ENCODE assay signal across 11 mouse cellular contexts in genomic region chr11:115278176-115278575, GRCm38 (mm10). TPM values are rescaled to one million over a fixed set of nuclear protein-coding genes. Genes with fewer than 3 reads are reported as not detected.
DNase-seq lines count a peak whose midpoint lies in the region; ATAC-seq and TF ChIP-seq lines count a peak whose summit lies in the region.
"Had no signal": no experiment of that assay in that cellular context is flagged by ENCODE, and none has a peak within 500 bp of the region (broad histone marks: within the 10 kb centered on the region; RNA-seq: fewer than 3 reads in every experiment).

No protein-coding gene starts in this region.

- WGBS in heart, embryonic 10.5 days, result 68% methylated on average over 6 of the region's 6 CpGs
- WGBS in midbrain, embryonic 11.5 days, result 73% methylated on average over 6 of the region's 6 CpGs
- 79% methylated on average over 6 of the region's 6 CpGs for WGBS in midbrain, postnatal 0 days
- 74% methylated on average over 6 of the region's 6 CpGs for WGBS in limb, embryonic 11.5 days
- 78% methylated on average over 6 of the region's 6 CpGs for WGBS in neural tube, embryonic 15.5 days

- no peaks in the 10 kb centered on the region for H3K9me3 ChIP-seq in heart, embryonic 10.5 days
- H3K9me3 ChIP-seq in midbrain, embryonic 11.5 days (ENCODE audit: control insufficient read depth, low read length), result no peaks in the 10 kb centered on the region
- H3K9me3 ChIP-seq in midbrain, postnatal 0 days (ENCODE audit: low read length), result no peaks in the 10 kb centered on the region
- no peaks in the 10 kb centered on the region for H3K9me3 ChIP-seq in limb, embryonic 11.5 days (ENCODE audit: control insufficient read depth, low read length)
- no peaks in the 10 kb centered on the region for H3K9me3 ChIP-seq in neural tube, embryonic 15.5 days (replicated peaks)

- no peak for TF ChIP-seq CTCF in midbrain, postnatal 0 days (IDR thresholded peaks at IDR 0.05)

- H3K9ac ChIP-seq in midbrain, embryonic 11.5 days (ENCODE audit: low read length), result no peak overlapping the region
- H3K9ac ChIP-seq in midbrain, postnatal 0 days (replicated peaks; ENCODE audit: low read length, poor library complexity, severe bottlenecking), result no peak overlapping the region
- no peak overlapping the region for H3K9ac ChIP-seq in limb, embryonic 11.5 days (ENCODE audit: low read length)
- no peak overlapping the region for H3K9ac ChIP-seq in neural tube, embryonic 15.5 days (replicated peaks)

- intact Hi-C loops in heart, postnatal 25 days (cut with DNase I), result no loop called here

- H3K27me3 ChIP-seq in heart, embryonic 10.5 days (ENCODE audit: insufficient read depth, poor library complexity, severe bottlenecking), result no peaks in the 10 kb centered on the region
- H3K27me3 ChIP-seq in midbrain, embryonic 11.5 days (ENCODE audit: control insufficient read depth, insufficient read depth, low read length), result no peaks in the 10 kb centered on the region
- H3K27me3 ChIP-seq in midbrain, postnatal 0 days (ENCODE audit: insufficient read depth, low read length), result no peaks in the 10 kb centered on the region
- no peaks in the 10 kb centered on the region for H3K27me3 ChIP-seq in limb, embryonic 11.5 days (ENCODE audit: control insufficient read depth, insufficient read depth, low read length)
- no peaks in the 10 kb centered on the region for H3K27me3 ChIP-seq in neural tube, embryonic 15.5 days (replicated peaks)

- peaks cover 47% of the 10 kb centered on the region for H3K4me1 ChIP-seq in heart, embryonic 10.5 days
- peaks cover 17% of the 10 kb centered on the region for H3K4me1 ChIP-seq in midbrain, embryonic 11.5 days (ENCODE audit: control insufficient read depth, insufficient read depth, low read length)
- H3K4me1 ChIP-seq in midbrain, postnatal 0 days (ENCODE audit: insufficient read depth, low read length), result peaks cover 21% of the 10 kb centered on the region
- peaks cover 4% of the 10 kb centered on the region; the same call in 1 of the 2 replicates for H3K4me1 ChIP-seq in limb, embryonic 11.5 days (ENCODE audit: control insufficient read depth, insufficient read depth, low read length)
- H3K4me1 ChIP-seq in neural tube, embryonic 15.5 days, result peaks cover 32% of the 10 kb centered on the region

- no peak for ATAC-seq in midbrain, embryonic 11.5 days (ENCODE audit: low FRiP score)
- ATAC-seq in midbrain, postnatal 0 days (ENCODE audit: low FRiP score), result no peak
- no peak for ATAC-seq in limb, embryonic 11.5 days (ENCODE audit: insufficient number of reproducible peaks, low FRiP score, low TSS enrichment, low read depth)
- no peak for ATAC-seq in neural tube, embryonic 15.5 days (ENCODE audit: low FRiP score)
- no peak for ATAC-seq in CD4-positive, CD25-positive, alpha-beta regulatory T cell, adult 4 months

- peak overlapping the region; percentile 69 for H3K4me2 ChIP-seq in midbrain, embryonic 11.5 days
- H3K4me2 ChIP-seq in midbrain, postnatal 0 days (ENCODE audit: low read depth, low read length, poor library complexity, severe bottlenecking), result no peak overlapping the region; the same call in 1 of the 2 replicates
- peak overlapping the region; percentile 65; the same call in 1 of the 2 replicates for H3K4me2 ChIP-seq in limb, embryonic 11.5 days (ENCODE audit: low read depth, severe bottlenecking)
- H3K4me2 ChIP-seq in neural tube, embryonic 15.5 days, result peak overlapping the region; percentile 83

- H3K36me3 ChIP-seq in heart, embryonic 10.5 days, result no peaks in the 10 kb centered on the region
- no peaks in the 10 kb centered on the region for H3K36me3 ChIP-seq in midbrain, embryonic 11.5 days (ENCODE audit: control insufficient read depth, insufficient read depth, low read length)
- no peaks in the 10 kb centered on the region for H3K36me3 ChIP-seq in midbrain, postnatal 0 days (ENCODE audit: insufficient read depth, low read length)
- no peaks in the 10 kb centered on the region for H3K36me3 ChIP-seq in limb, embryonic 11.5 days (ENCODE audit: control insufficient read depth, insufficient read depth, low read length)
- H3K36me3 ChIP-seq in neural tube, embryonic 15.5 days, result no peaks in the 10 kb centered on the region

- peak overlapping the region; percentile 89; the same call in 1 of the 2 replicates for H3K27ac ChIP-seq in heart, embryonic 10.5 days
- H3K27ac ChIP-seq in midbrain, embryonic 11.5 days (ENCODE audit: low read depth, low read length), result no peak overlapping the region
- no peak overlapping the region for H3K27ac ChIP-seq in midbrain, postnatal 0 days (ENCODE audit: low read depth, low read length)
- no peak overlapping the region for H3K27ac ChIP-seq in limb, embryonic 11.5 days (replicated peaks; ENCODE audit: low read depth, low read length)
- no peak overlapping the region for H3K27ac ChIP-seq in neural tube, embryonic 15.5 days (replicated peaks)

- H3K4me3 ChIP-seq in heart, embryonic 10.5 days, result peak overlapping the region; percentile 71
- H3K4me3 ChIP-seq in midbrain, embryonic 11.5 days (ENCODE audit: low read depth, low read length), result 0 out of 2 replicates have a peak overlapping the region, but pooled peaks have one; percentile 45
- no peak overlapping the region for H3K4me3 ChIP-seq in midbrain, postnatal 0 days (ENCODE audit: low read depth, low read length)
- H3K4me3 ChIP-seq in limb, embryonic 11.5 days (ENCODE audit: low read depth, low read length), result no peak overlapping the region
- H3K4me3 ChIP-seq in neural tube, embryonic 15.5 days (replicated peaks), result no peak overlapping the region

- DNase-seq in heart, embryonic 10.5 days (ENCODE audit: low spot score), result no peak
- DNase-seq in heart, postnatal 25 days (ENCODE audit: low spot score), result no peak
- no peak for DNase-seq in midbrain, embryonic 11.5 days (ENCODE audit: low spot score, missing footprints)
- no peak for DNase-seq in midbrain, postnatal 0 days (ENCODE audit: low spot score)
- DNase-seq in limb, embryonic 11.5 days (ENCODE audit: low spot score), result no peak
- DNase-seq in thymus, postnatal 25 days, result no peak
- DNase-seq: adrenal gland, postnatal 14 days had no signal

RNA-seq across cellular contexts. Expression of gene Fdxr, which starts 1.3 kb away (rescaled TPM):
- polyA plus RNA-seq in heart, embryonic 10.5 days (2016; fragmentation: Nextera tagmentation; extraction: Ambion mirVana), result 14.3 and 16.5 TPM in 2 replicates
- 1 to 10 TPM; 7.9 to 8.2 TPM for total RNA-seq in heart, postnatal 25 days (2021)
- polyA plus RNA-seq in midbrain, embryonic 11.5 days (2014; fragmentation: Nextera tagmentation; extraction: Ambion mirVana), result 11.2 and 12.7 TPM in 2 replicates
- total RNA-seq in midbrain, postnatal 0 days (2014; rRNA removed), result 17.7 and 18.8 TPM in 2 replicates
- polyA plus RNA-seq in midbrain, postnatal 0 days (2015; fragmentation: Nextera tagmentation; extraction: Ambion mirVana), result 14.8 and 16.7 TPM in 2 replicates
- 10.2 and 15.6 TPM in 2 replicates for polyA plus RNA-seq in limb, embryonic 11.5 days (2014; fragmentation: Nextera tagmentation; extraction: Ambion mirVana)
- polyA plus RNA-seq in neural tube, embryonic 15.5 days (2015; fragmentation: Nextera tagmentation; extraction: Ambion mirVana), result 18.6 and 21.5 TPM in 2 replicates
- polyA plus RNA-seq in CD4-positive, CD25-positive, alpha-beta regulatory T cell, adult 4 months (2017; shearing (Covaris generic)), result 10 to 100 TPM; 21.6 to 26.8 TPM

RNA-seq across cellular contexts. Expression of gene Grin2c, which starts 11.1 kb away (rescaled TPM):
- polyA plus RNA-seq in heart, embryonic 10.5 days (2016; fragmentation: Nextera tagmentation; extraction: Ambion mirVana), result 0.23 and 0.65 TPM in 2 replicates
- under 1 TPM; 0.10 to 0.34 TPM for total RNA-seq in heart, postnatal 25 days (2021)
- 0.04 and 0.18 TPM in 2 replicates for polyA plus RNA-seq in midbrain, embryonic 11.5 days (2014; fragmentation: Nextera tagmentation; extraction: Ambion mirVana)
- total RNA-seq in midbrain, postnatal 0 days (2014; rRNA removed), result 2.9 and 4.1 TPM in 2 replicates
- polyA plus RNA-seq in midbrain, postnatal 0 days (2015; fragmentation: Nextera tagmentation; extraction: Ambion mirVana), result 0.59 and 0.75 TPM in 2 replicates
- 0.04 and 0.06 TPM in 2 replicates for polyA plus RNA-seq in limb, embryonic 11.5 days (2014; fragmentation: Nextera tagmentation; extraction: Ambion mirVana)
- polyA plus RNA-seq in neural tube, embryonic 15.5 days (2015; fragmentation: Nextera tagmentation; extraction: Ambion mirVana), result 0.34 and 0.44 TPM in 2 replicates
- not detected for polyA plus RNA-seq in CD4-positive, CD25-positive, alpha-beta regulatory T cell, adult 4 months (2017; shearing (Covaris generic))
- total RNA-seq: common myeloid progenitor, adult 5-6 weeks had no signal
- polyA plus RNA-seq: gonadal fat pad, adult 2 months had no signal

RNA-seq across cellular contexts. Expression of gene Fads6, which starts 19.3 kb away (rescaled TPM):
- polyA plus RNA-seq in heart, embryonic 10.5 days (2016; fragmentation: Nextera tagmentation; extraction: Ambion mirVana), result 0.64 and 1.3 TPM in 2 replicates
- total RNA-seq in heart, postnatal 25 days (2021), result 1 to 10 TPM; 1.1 to 1.5 TPM
- polyA plus RNA-seq in midbrain, embryonic 11.5 days (2014; fragmentation: Nextera tagmentation; extraction: Ambion mirVana), result 0.23 and 0.28 TPM in 2 replicates
- total RNA-seq in midbrain, postnatal 0 days (2014; rRNA removed), result 10.2 and 10.6 TPM in 2 replicates
- 1.4 and 1.6 TPM in 2 replicates for polyA plus RNA-seq in midbrain, postnatal 0 days (2015; fragmentation: Nextera tagmentation; extraction: Ambion mirVana)
- 0.04 and 0.11 TPM in 2 replicates for polyA plus RNA-seq in limb, embryonic 11.5 days (2014; fragmentation: Nextera tagmentation; extraction: Ambion mirVana)
- polyA plus RNA-seq in neural tube, embryonic 15.5 days (2015; fragmentation: Nextera tagmentation; extraction: Ambion mirVana), result 2.0 and 2.1 TPM in 2 replicates
- 1 to 10 TPM; 1.1 to 1.6 TPM for polyA plus RNA-seq in CD4-positive, CD25-positive, alpha-beta regulatory T cell, adult 4 months (2017; shearing (Covaris generic))

RNA-seq across cellular contexts. Expression of gene Otop2, which starts 28.8 kb away (rescaled TPM):
- polyA plus RNA-seq in heart, embryonic 10.5 days (2016; fragmentation: Nextera tagmentation; extraction: Ambion mirVana), result not detected in 2 replicates
- not detected for total RNA-seq in heart, postnatal 25 days (2021)
- polyA plus RNA-seq in midbrain, embryonic 11.5 days (2014; fragmentation: Nextera tagmentation; extraction: Ambion mirVana), result not detected in 2 replicates
- total RNA-seq in midbrain, postnatal 0 days (2014; rRNA removed), result 0.05 and 1.5 TPM in 2 replicates
- polyA plus RNA-seq in midbrain, postnatal 0 days (2015; fragmentation: Nextera tagmentation; extraction: Ambion mirVana), result 0.15 and 0.22 TPM in 2 replicates
- polyA plus RNA-seq in limb, embryonic 11.5 days (2014; fragmentation: Nextera tagmentation; extraction: Ambion mirVana), result not detected in 2 replicates
- polyA plus RNA-seq in neural tube, embryonic 15.5 days (2015; fragmentation: Nextera tagmentation; extraction: Ambion mirVana), result 0.15 and 0.26 TPM in 2 replicates
- not detected for polyA plus RNA-seq in CD4-positive, CD25-positive, alpha-beta regulatory T cell, adult 4 months (2017; shearing (Covaris generic))
- total RNA-seq: adrenal gland, postnatal 14 days; common myeloid progenitor, adult 5-6 weeks had no signal
- polyA plus RNA-seq: gonadal fat pad, adult 2 months had no signal

RNA-seq across cellular contexts. Expression of gene Ush1g, which starts 43.7 kb away (rescaled TPM):
- polyA plus RNA-seq in heart, embryonic 10.5 days (2016; fragmentation: Nextera tagmentation; extraction: Ambion mirVana), result 0.26 and 0.34 TPM in 2 replicates
- under 1 TPM in 1 of 2 experiments, not detected in 1; 0.20 TPM for total RNA-seq in heart, postnatal 25 days (2021)
- polyA plus RNA-seq in midbrain, embryonic 11.5 days (2014; fragmentation: Nextera tagmentation; extraction: Ambion mirVana), result 0.08 TPM in 1 of 2 replicates, not detected in the other
- 0.14 TPM in 1 of 2 replicates, not detected in the other for total RNA-seq in midbrain, postnatal 0 days (2014; rRNA removed)
- 0.21 and 0.32 TPM in 2 replicates for polyA plus RNA-seq in midbrain, postnatal 0 days (2015; fragmentation: Nextera tagmentation; extraction: Ambion mirVana)
- not detected in 2 replicates for polyA plus RNA-seq in limb, embryonic 11.5 days (2014; fragmentation: Nextera tagmentation; extraction: Ambion mirVana)
- polyA plus RNA-seq in neural tube, embryonic 15.5 days (2015; fragmentation: Nextera tagmentation; extraction: Ambion mirVana), result 0.09 and 0.14 TPM in 2 replicates
- polyA plus RNA-seq in CD4-positive, CD25-positive, alpha-beta regulatory T cell, adult 4 months (2017; shearing (Covaris generic)), result not detected
- total RNA-seq: common myeloid progenitor, adult 5-6 weeks had no signal
- polyA plus RNA-seq: gonadal fat pad, adult 2 months had no signal

Comparison
In these comparisons a context has a peak if more than half of its experiments do, and no peak if none do; other contexts are left out.
1. H3K4me3 ChIP-seq: peak in heart, embryonic 10.5 days (single experiment) and midbrain, embryonic 11.5 days (single experiment); none in midbrain, postnatal 0 days (single experiment), limb, embryonic 11.5 days (single experiment) and neural tube, embryonic 15.5 days (single experiment).